Mouse (Mus musculus): ENCODE data around the gene Six2. TPM values are rescaled to one million over a fixed set of nuclear protein-coding genes. Genes with fewer than 3 reads are reported as not detected.

Six2 gene
- total RNA-seq, 2 experiments from 2014 or later = 0.49 to 0.72 TPM

GRCm38 (mm10) chr17:85680851-85681550 lies 7.1 kb downstream of the Six2 start:
- DNase-seq (ENCODE audit: low spot score in 2 of 2) = no peak
- intact Hi-C loops (cut with DNase I) = loop anchor here (5.0 to 10.0 kb wide), 2 partner anchors 54 to 196 kb away; no protein-coding TSS in a partner anchor

DNA sequence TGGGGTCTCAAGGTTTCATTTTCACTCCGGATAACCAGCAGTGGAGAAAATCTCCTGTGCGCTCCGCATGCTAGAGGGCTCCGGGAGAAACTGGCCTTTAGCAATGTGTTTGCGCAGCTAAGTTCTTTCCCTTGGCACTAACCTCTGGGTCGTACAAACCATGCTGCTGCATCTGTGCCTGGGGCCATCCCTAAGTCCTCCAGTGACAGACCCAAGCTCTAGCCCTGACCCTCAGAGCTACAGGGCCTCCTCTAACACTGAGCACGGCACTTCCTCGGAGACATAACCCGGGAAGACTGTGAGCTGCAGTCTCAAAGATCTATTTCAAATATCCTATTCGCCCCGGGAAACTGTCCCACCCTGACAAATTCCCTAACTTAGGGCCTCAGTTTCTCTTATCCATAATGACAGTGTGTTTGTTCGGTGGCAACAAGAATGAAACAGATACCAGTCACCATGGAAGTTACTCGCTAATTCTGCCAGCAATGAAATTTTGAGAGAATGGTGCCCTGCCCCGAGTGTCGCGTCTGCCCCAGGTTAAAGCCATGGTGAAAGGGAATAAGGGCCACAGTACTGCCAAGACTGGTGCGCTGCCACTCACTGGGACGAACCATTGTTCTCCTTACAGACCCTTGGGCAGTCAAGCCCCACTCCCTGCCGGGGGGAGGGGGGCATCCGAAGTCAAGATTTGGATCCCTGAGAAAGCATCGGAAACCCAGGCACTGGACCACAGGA lies 7.8 kb downstream of the Six2 start:
- intact Hi-C loops (cut with DNase I) = loop anchor here (5.0 to 10.0 kb wide), 2 partner anchors 53 to 195 kb away; no protein-coding TSS in a partner anchor
- no peak for DNase-seq (ENCODE audit: low spot score in 2 of 2)

- no peak for DNase-seq (ENCODE audit: low spot score in 2 of 2)
- intact Hi-C loops (cut with DNase I) = loop anchor here (5.0 to 10.0 kb wide), 2 partner anchors 52 to 195 kb away; no protein-coding TSS in a partner anchor
Measured at GRCm38 (mm10) chr17:85679651-85680050, 8.4 kb downstream of the Six2 start.

- DNase-seq (ENCODE audit: low spot score in 2 of 2) = peak; percentile 62 to 69
- intact Hi-C loops (cut with DNase I) = loop anchor here (1.0 kb wide), 1 partner anchor 399 kb away; no protein-coding TSS in a partner anchor
Measured at GRCm38 (mm10) chr17:85664618-85665320, 23.3 kb downstream of the Six2 start.

DNA sequence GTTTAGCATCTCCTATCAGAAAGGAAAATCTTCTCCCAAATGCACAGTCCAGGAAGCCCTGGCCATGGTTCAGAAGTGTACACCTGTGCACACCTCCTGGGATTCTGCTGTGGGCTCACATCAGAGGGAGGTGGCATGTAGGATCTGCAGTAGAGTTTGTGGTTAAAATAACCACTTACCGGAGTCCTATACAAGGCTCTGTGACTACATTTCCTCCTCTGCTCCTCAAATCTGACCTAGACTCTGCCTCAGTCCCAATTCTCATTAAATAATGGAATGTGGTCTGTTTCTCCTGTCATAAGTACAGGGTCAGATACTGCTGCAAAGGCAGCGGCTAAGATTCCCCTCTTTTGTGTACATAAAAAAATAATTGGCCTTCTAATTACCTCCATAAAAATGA lies 23.9 kb downstream of the Six2 start:
- intact Hi-C loops (cut with DNase I) = loop anchor here (1.0 kb wide), 1 partner anchor 399 kb away; no protein-coding TSS in a partner anchor
- no peak for DNase-seq (ENCODE audit: low spot score in 2 of 2)

GRCm38 (mm10) chr17:85661521-85661920 lies 26.6 kb downstream of the Six2 start:
- intact Hi-C loops (cut with DNase I) = no loop called here
- no peak for DNase-seq (ENCODE audit: low spot score in 2 of 2)

DNA sequence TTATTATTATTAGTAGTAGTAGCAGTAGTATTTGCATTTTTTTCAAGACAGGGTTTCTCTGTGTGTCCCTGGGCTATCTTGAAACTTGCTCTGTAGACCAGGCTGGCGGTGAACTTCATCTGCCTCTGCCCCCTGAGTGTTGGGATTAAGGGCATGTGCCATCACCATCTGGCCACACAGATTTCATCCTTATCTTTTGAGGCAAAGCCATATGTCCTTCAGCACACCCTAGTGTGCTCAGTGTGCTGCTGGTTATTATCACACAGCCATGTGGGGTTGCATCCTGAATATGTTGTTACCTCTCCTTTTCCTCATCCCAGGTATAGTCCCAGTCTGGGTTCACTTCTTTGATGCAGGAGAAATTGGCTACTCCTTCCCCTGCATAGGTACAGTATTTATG lies 28.1 kb downstream of the Six2 start:
- DNase-seq (ENCODE audit: low spot score in 2 of 2) = no peak
- intact Hi-C loops (cut with DNase I) = no loop called here

DNA sequence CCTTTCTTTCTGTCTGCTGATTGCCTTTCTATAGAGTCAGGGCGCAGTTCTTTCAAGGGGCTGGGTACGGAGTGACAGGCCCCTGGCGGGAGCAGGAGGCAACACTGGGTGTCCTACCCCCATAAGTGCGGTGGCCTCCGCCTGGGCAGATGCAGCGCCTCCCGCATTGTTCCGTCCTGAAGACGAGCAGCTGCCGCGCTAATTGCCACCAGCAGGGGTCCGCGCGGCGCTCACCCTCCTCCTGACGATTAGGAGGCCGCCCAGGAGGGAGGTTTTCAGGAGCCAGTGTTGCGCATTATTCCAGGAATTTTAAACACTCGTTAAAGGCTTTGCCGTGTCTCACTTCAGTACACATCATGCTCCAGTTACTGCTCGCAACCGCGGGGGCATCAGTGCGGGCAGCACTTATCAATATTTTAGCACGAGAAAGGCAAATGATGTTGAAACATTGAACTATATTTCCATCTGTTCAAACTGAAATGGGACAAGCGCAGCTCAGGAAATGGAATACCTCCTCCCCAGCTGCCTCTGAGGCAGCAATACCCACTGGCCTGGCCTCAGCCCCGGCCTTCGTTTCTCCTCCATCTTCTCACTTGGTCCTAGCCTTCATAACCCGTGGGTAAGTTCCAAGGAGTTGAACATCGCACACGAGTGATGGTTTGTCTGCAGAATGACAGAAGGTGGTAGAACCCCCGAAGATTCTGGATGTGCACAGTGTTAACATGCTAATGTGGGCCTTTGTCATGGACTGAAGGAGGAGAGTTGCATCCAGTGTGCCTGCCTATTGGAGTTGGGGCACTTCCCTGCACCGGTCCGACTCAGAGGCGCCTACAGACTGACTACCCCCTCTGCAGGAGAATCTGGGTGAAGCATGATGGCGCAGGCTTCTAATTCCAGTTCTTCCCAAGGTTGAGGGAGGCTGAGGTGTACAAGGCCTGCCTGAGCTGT lies 42.1 kb downstream of the Six2 start:
- intact Hi-C loops (cut with DNase I) = no loop called here
- peak in 1 of 2 experiments; percentile 10 for DNase-seq (ENCODE audit: low spot score in 2 of 2)

DNA sequence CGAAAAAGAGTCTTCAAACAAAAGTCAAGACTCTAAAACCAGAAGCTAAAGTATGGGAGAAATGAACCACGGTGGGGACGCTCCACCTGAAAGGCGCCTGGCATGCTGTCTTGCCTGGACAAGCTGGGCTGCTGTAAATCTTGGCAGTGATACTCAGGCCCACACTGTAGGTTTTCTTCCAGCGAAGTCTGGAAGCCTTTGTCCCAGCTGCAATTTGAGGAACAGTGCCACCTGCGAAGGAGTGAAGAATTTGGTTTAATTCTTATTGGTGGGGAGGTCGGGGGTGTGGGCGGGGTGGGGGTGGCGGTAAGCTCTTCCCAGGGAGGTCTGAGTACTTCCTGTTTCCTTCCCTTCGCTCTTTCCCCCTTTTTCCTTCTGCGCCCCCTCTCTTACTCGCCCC lies 42.8 kb downstream of the Six2 start:
- no peak for DNase-seq (ENCODE audit: low spot score in 2 of 2)
- intact Hi-C loops (cut with DNase I) = no loop called here

DNA sequence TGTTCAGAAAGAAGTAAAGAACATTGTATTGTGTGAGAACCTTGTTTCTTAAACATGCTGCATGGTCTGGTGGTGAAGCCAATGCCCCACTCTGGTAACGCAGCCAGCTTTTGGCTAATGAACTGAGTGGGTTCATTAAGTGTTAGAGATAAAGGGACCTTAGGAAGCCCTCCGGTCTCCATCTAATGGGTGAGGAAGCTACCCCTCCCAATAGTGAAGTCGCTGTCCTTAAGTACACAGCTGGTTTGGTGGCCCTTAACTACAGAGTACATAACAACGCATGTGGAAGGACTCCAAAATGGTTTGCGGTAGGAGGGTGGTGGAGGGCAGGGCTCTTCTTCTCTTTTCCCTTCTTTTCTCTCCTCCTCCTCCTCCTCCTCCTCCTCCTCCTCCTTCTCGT lies 50.2 kb downstream of the Six2 start:
- DNase-seq (ENCODE audit: low spot score in 2 of 2) = no peak
- intact Hi-C loops (cut with DNase I) = no loop called here

Other genes starting within 250 kb of the Six2 start
- 1 to 10 TPM; 2.1 to 6.1 TPM for gene Six3, start 74.7 kb downstream of the Six2 start, total RNA-seq (2021)

All from left cerebral cortex, postnatal 36 days (tissue).